Mouse (Mus musculus): Measurements from ENCODE around the gene Pex1. TPM values are rescaled to one million over a fixed set of nuclear protein-coding genes. Genes with fewer than 3 reads are reported as not detected.
"Not testable (repeated sequence)": the region's sequence is repeated elsewhere in the genome, so short reads cannot be mapped to it uniquely, and the experiment has no call there.

Pex1 gene
- polyA plus RNA-seq, 1 experiment = 25.3 TPM

DNA sequence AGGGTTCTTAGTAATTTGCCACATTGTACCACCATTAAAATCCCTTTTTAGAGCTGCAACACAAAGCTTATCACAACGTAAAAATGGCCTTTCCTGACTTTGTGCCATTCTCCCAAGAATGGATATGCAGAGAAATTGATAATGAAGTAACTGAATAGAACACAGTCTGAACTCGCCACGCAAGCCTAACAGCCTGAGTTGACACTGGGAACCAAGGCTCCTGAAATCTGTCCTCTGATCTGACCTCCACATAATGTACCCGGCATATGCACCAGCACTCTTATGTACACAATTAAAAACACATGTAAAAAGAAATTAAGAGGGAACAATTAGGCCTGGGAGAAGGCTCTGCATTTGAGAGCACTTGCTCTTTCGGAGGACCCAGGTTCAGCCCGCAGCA lies 49.5 kb downstream of the Pex1 start:
- WGBS = 87% methylated on average over 6 of the region's 6 CpGs
- TF ChIP-seq POLR2A (IDR thresholded peaks at IDR 0.05; ENCODE audit: borderline replicate concordance, insufficient read depth, low read length) = no peak
- no peak for TF ChIP-seq CTCF (IDR thresholded peaks at IDR 0.05; ENCODE audit: borderline replicate concordance, insufficient read depth, low read depth, low read length)
- Histone ChIP-seq H3K4me3 (replicated peaks; ENCODE audit: insufficient read depth, low read depth, low read length) (no peak overlapping the region), H3K4me1 (ENCODE audit: control insufficient read depth, insufficient read depth, low read length) (no peaks in the 10 kb centered on the region), H3K27me3 (ENCODE audit: control insufficient read depth, insufficient read depth, low read length) (no peaks in the 10 kb centered on the region), H3K27ac (ENCODE audit: insufficient read depth, low read length) (no peak overlapping the region)
- no peak for DNase-seq

DNA sequence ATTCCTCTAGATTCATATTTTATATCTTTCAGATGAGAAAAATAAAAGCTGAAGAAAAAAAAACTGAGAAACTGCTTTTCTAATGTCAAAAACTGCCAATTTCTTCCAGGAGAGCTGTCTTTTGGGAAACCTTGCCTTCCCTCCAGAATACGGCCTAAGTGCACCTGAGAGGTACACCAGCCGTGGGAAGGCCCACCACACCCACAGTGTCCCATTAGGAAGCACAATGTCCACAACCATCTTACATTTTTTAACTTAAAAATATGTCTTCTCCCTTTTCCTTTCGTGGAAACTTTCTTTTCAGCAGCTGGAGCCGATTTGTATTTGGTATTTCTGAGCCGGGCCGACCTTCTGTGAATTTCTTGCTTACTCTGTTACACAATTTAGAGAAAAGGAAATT lies 50.7 kb downstream of the Pex1 start:
- no peak overlapping the region for H3K27ac ChIP-seq (ENCODE audit: insufficient read depth, low read length)

DNA sequence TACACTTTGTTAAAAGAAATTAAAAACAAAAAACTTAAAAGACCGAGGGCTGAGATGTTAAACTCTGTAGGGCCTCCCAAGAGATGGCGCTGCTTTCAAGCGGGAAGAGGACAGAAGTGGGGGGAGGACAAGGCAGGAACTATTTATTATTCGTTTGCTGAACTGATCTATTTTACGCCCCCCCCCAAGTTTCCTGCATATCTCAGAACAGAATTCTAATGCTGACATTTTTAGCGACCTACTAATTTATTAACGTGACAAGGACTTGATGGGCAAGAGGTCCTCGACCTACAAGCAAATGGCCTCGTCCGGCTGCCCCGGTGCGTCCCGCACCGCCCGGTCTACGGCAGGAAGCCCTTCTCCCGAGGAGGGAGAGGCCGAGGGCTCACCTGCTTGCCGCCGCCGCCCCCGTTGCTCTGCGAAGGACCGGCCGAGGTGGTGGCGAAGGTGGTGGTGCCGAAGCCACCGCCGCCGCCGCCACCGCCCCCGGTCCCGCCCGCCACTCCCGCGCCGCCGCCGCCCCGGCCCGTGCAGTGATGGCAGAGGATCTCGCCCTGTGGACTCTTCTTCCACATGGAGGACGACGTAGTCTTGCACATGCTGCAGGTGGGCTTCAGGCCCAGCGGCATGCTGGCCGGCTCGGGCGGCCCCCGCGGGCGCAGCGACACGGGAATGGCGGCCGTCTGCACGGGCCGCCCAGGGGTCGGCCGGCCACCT lies 51.3 kb downstream of the Pex1 start:
- TF ChIP-seq CTCF (IDR thresholded peaks at IDR 0.05; ENCODE audit: borderline replicate concordance, insufficient read depth, low read depth, low read length) = peak; percentile 57; the same call in 1 of the 2 replicates
- TF ChIP-seq POLR2A (IDR thresholded peaks at IDR 0.05; ENCODE audit: borderline replicate concordance, insufficient read depth, low read length) = no peak
- Histone ChIP-seq H3K27me3 (ENCODE audit: control insufficient read depth, insufficient read depth, low read length) (no peaks in the 10 kb centered on the region), H3K4me1 (ENCODE audit: control insufficient read depth, insufficient read depth, low read length) (no peaks in the 10 kb centered on the region), H3K4me3 (replicated peaks; ENCODE audit: insufficient read depth, low read depth, low read length) (peak overlapping the region; percentile 56), H3K27ac (ENCODE audit: insufficient read depth, low read length) (peak overlapping the region; percentile 58)
- DNase-seq = peak; percentile 57 to 73
- under 1% methylated on average over 60 of the region's 60 CpGs for WGBS

More for the DNA sequence above, 50.7 kb downstream of the Pex1 start:
- H3K4me3 ChIP-seq (replicated peaks; ENCODE audit: insufficient read depth, low read depth, low read length) = peak overlapping the region; percentile 56
- H3K4me1 ChIP-seq (ENCODE audit: control insufficient read depth, insufficient read depth, low read length) = no peaks in the 10 kb centered on the region
- DNase-seq = no peak
- H3K27me3 ChIP-seq (ENCODE audit: control insufficient read depth, insufficient read depth, low read length) = no peaks in the 10 kb centered on the region
- TF ChIP-seq POLR2A (IDR thresholded peaks at IDR 0.05; ENCODE audit: borderline replicate concordance, insufficient read depth, low read length) = no peak
- no peak for TF ChIP-seq CTCF (IDR thresholded peaks at IDR 0.05; ENCODE audit: borderline replicate concordance, insufficient read depth, low read depth, low read length)
- WGBS = 14% methylated on average over 6 of the region's 6 CpGs

DNA sequence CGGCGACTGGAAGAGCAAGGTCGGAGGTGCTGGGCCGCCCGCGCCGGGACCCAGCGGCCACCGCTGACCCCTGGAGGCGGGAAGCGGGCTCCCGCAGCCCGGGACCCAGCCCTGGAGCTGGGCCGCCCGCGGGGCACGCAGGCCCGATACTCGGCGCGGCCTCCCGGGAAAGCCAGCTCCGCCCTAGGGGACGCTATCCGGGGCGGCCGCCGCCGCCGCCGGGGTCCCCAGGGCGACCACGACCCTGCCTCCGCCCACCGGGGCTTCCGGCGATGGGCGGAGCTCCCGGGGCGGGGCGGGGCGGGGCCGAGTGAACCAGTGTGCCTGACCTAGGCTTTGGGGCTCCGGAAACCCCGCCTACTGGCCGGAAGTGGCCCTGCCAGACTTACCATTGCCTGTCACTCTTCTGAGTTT lies 51.8 kb downstream of the Pex1 start:
- WGBS = under 1% methylated on average over 44 of the region's 46 CpGs
- TF ChIP-seq CTCF (IDR thresholded peaks at IDR 0.05; ENCODE audit: borderline replicate concordance, insufficient read depth, low read depth, low read length) (no peak), POLR2A (IDR thresholded peaks at IDR 0.05; ENCODE audit: borderline replicate concordance, insufficient read depth, low read length) (no peak)

DNA sequence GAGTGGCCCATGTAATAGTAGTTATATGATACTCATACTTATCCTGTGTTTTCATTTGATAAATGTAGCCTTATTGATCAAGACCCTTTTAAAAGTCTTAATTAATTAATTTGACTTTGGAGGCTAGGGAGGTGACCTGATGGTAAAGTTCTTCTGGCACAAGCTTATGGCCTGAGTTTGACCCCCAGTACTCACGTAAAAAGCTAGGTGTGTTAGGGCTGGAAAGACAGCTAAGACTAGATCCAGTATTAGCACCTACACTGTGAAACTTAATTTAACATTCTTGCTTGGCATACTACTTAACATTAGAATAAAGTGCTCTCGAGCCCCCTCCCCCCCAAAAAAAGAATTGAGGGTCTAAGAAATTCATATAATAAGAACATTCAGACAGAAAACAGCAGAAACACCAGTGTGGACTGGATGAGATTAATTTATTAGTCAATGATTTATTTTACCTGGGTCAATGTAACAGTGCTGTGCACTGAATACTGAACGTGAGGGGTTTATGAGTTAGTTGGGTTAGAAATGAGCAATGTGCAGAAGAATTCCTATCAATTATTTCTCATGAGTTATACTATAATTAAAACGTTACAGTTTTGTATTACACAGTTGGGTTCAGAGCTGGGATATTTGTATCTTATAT lies 52.5 kb downstream of the Pex1 start:
- TF ChIP-seq POLR2A (IDR thresholded peaks at IDR 0.05; ENCODE audit: borderline replicate concordance, insufficient read depth, low read length) (no peak), CTCF (IDR thresholded peaks at IDR 0.05; ENCODE audit: borderline replicate concordance, insufficient read depth, low read depth, low read length) (no peak)
- peak in 1 of 2 experiments; percentile 7 for DNase-seq

More for the DNA sequence above, 51.8 kb downstream of the Pex1 start:
- peak; percentile 88 to 93 for DNase-seq
- H3K4me3 ChIP-seq (replicated peaks; ENCODE audit: insufficient read depth, low read depth, low read length) = peak overlapping the region; percentile 56
- H3K27me3 ChIP-seq (ENCODE audit: control insufficient read depth, insufficient read depth, low read length) = no peaks in the 10 kb centered on the region
- H3K27ac ChIP-seq (ENCODE audit: insufficient read depth, low read length) = peak overlapping the region; percentile 51
- H3K4me1 ChIP-seq (ENCODE audit: control insufficient read depth, insufficient read depth, low read length) = no peaks in the 10 kb centered on the region

DNA sequence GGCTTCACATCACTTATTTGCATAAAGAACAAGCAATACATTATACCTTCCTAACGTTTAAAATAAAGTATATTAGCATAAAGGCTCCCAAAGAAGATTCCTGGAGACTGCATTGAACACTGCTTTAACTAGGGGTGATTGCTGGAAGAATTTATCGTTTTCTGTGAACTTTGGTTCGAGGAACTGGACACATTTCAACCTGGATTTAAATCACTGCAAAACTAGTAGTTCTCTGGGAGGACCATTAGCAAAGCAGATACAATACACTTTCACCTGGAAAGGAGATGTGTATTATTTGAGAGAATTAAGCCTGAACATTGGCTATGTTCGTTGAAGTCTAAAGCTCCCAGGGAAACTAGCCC lies 53.0 kb downstream of the Pex1 start:
- DNase-seq = no peak
- no peaks in the 10 kb centered on the region for H3K4me1 ChIP-seq (ENCODE audit: control insufficient read depth, insufficient read depth, low read length)
- WGBS = 75% methylated on average over 4 of the region's 4 CpGs
- no peak overlapping the region for H3K4me3 ChIP-seq (replicated peaks; ENCODE audit: insufficient read depth, low read depth, low read length)
- no peak for TF ChIP-seq POLR2A (IDR thresholded peaks at IDR 0.05; ENCODE audit: borderline replicate concordance, insufficient read depth, low read length)
- H3K27ac ChIP-seq (ENCODE audit: insufficient read depth, low read length) = no peak overlapping the region
- no peaks in the 10 kb centered on the region for H3K27me3 ChIP-seq (ENCODE audit: control insufficient read depth, insufficient read depth, low read length)

More for the DNA sequence above, 52.5 kb downstream of the Pex1 start:
- H3K27ac ChIP-seq (ENCODE audit: insufficient read depth, low read length) = no peak overlapping the region
- no peaks in the 10 kb centered on the region for H3K27me3 ChIP-seq (ENCODE audit: control insufficient read depth, insufficient read depth, low read length)
- no peaks in the 10 kb centered on the region for H3K4me1 ChIP-seq (ENCODE audit: control insufficient read depth, insufficient read depth, low read length)
- peak overlapping the region; percentile 56 for H3K4me3 ChIP-seq (replicated peaks; ENCODE audit: insufficient read depth, low read depth, low read length)
- 50% methylated on average over 4 of the region's 4 CpGs for WGBS

DNA sequence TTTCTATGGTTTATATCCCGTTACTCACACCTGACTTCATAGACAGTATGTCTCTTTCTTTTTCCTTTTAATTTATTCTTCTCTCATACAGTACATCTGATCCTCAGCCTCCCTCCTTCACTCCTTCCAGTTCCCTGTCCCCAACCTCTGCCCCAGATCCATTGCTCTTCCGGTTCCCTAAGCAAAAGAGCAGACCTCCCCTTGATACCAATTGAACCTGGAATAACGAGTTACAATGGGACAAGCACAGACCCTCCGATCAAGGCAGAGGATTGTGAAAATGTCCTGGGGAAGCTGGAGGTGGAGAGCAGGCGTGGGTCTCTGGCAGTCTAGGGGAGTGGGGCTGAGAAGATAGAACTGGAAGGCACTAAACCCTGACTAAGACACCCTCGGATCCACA lies 55.0 kb downstream of the Pex1 start, which contains the start of gene Tmbim7:
Gene Tmbim7 (plus strand): TSS at position 301 of the 400 bp plus-strand sequence.
- Histone ChIP-seq H3K4me3 (replicated peaks; ENCODE audit: insufficient read depth, low read depth, low read length) (no peak within 1 kb of the TSS), H3K27me3 (ENCODE audit: control insufficient read depth, insufficient read depth, low read length) (no peaks in the 10 kb centered on the region), H3K27ac (ENCODE audit: insufficient read depth, low read length) (no peak within 1 kb of the TSS), H3K4me1 (ENCODE audit: control insufficient read depth, insufficient read depth, low read length) (no peaks in the 10 kb centered on the region)
- DNase-seq = no peak
- WGBS = 66% methylated on average over 6 of the region's 6 CpGs
- TF ChIP-seq CTCF (IDR thresholded peaks at IDR 0.05; ENCODE audit: borderline replicate concordance, insufficient read depth, low read depth, low read length) (no peak), POLR2A (IDR thresholded peaks at IDR 0.05; ENCODE audit: borderline replicate concordance, insufficient read depth, low read length) (no peak)

DNA sequence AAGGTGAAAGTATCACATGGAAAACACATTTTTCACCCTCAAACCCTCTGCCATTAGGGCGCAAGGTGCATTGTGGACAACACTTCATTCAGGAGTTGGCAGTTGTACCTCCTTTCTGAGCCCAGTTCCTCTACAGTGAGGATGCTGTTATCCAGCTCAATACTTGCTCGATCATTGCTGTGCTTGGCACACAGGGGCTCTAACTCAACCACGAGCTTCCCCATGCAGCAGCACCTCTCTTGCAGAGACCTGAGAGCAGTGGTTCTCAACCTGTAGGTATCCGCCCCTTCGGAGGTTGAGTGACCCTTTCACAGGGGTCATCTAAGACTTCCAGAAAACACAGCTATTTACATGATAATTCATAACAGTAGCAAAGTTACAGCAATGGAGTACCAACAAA lies 55.8 kb downstream of the Pex1 start:
- Histone ChIP-seq H3K4me1 (ENCODE audit: control insufficient read depth, insufficient read depth, low read length) (no peaks in the 10 kb centered on the region), H3K4me3 (replicated peaks; ENCODE audit: insufficient read depth, low read depth, low read length) (no peak overlapping the region), H3K27ac (ENCODE audit: insufficient read depth, low read length) (no peak overlapping the region), H3K27me3 (ENCODE audit: control insufficient read depth, insufficient read depth, low read length) (no peaks in the 10 kb centered on the region)
- DNase-seq = no peak
- 81% methylated on average over 5 of the region's 5 CpGs for WGBS
- TF ChIP-seq POLR2A (IDR thresholded peaks at IDR 0.05; ENCODE audit: borderline replicate concordance, insufficient read depth, low read length) = no peak
- TF ChIP-seq CTCF (IDR thresholded peaks at IDR 0.05; ENCODE audit: borderline replicate concordance, insufficient read depth, low read depth, low read length) = no peak

DNA sequence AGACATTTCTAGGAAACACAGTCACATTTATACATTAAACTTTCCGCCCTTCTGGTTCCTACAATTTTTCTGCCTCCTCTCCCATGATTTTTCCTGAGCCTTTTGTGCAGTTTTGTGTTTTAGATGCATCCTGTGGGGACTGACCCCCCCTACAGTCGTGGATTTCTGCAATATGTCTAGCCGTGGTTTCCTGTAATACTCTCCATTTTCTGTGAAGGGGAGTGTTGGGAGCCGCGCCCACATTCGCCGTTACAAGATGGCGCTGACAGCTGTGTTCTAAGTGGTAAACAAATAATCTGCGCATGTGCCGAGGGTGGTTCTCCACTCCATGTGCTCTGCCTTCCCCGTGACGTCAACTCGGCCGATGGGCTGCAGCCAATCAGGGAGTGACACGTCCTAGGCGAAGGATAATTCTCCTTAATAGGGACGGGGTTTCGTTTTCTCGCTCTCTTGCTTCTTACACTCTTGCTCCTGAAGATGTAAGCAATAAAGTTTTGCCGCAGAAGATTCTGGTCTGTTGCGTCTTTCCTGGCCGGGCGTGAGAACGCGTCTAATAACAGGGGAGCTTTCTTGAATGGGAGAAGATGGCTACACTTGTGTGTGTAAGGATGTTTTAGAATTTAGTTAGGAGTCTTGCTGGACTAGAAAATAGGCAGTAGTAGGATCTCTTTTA lies 57.2 kb downstream of the Pex1 start:
- H3K4me1 ChIP-seq (ENCODE audit: control insufficient read depth, insufficient read depth, low read length); H3K4me3 ChIP-seq (replicated peaks; ENCODE audit: insufficient read depth, low read depth, low read length); DNase-seq; H3K27me3 ChIP-seq (ENCODE audit: control insufficient read depth, insufficient read depth, low read length); H3K27ac ChIP-seq (ENCODE audit: insufficient read depth, low read length): not testable (repeated sequence)
- WGBS = 92% methylated on average over 19 of the region's 25 CpGs
